12 mouse cellular contexts compared by ENCODE assay signal in genomic region chr9:43179614-43180013, GRCm38 (mm10). TPM values are rescaled to one million over a fixed set of nuclear protein-coding genes. Genes with fewer than 3 reads are reported as not detected.
A peak's percentile ranks its signal among the peaks of the same experiment; 100 is the strongest.
DNase-seq lines count a peak whose midpoint lies in the region; ATAC-seq lines count a peak whose summit lies in the region.
"Had no signal": no experiment of that assay in that cellular context is flagged by ENCODE, and none has a peak within 500 bp of the region (broad histone marks: within the 10 kb centered on the region; RNA-seq: fewer than 3 reads in every experiment).

No protein-coding gene starts in this region.

- H3K4me2 ChIP-seq in kidney, embryonic 15.5 days, result no peak overlapping the region
- H3K4me2 ChIP-seq: midbrain, embryonic 15.5 days had no signal

- H3K9me3 ChIP-seq in kidney, embryonic 15.5 days (replicated peaks), result no peaks in the 10 kb centered on the region
- H3K9me3 ChIP-seq in embryonic facial prominence, embryonic 10.5 days, result no peaks in the 10 kb centered on the region
- H3K9me3 ChIP-seq: G1E; midbrain, embryonic 15.5 days had no signal

- no peak overlapping the region for H3K4me3 ChIP-seq in kidney, embryonic 15.5 days (replicated peaks)
- H3K4me3 ChIP-seq in embryonic facial prominence, embryonic 10.5 days, result no peak overlapping the region
- H3K4me3 ChIP-seq: midbrain, embryonic 15.5 days had no signal

- H3K4me1 ChIP-seq in kidney, embryonic 15.5 days, result peaks cover 7% of the 10 kb centered on the region
- peaks cover 10% of the 10 kb centered on the region for H3K4me1 ChIP-seq in embryonic facial prominence, embryonic 10.5 days
- H3K4me1 ChIP-seq: midbrain, embryonic 15.5 days had no signal

- no peak overlapping the region for H3K9ac ChIP-seq in kidney, embryonic 15.5 days
- H3K9ac ChIP-seq: midbrain, embryonic 15.5 days had no signal

- WGBS in kidney, embryonic 15.5 days, result 30% methylated on average over 5 of the region's 5 CpGs
- WGBS in embryonic facial prominence, embryonic 10.5 days, result 58% methylated on average over 5 of the region's 5 CpGs

- no peak overlapping the region for H3K27ac ChIP-seq in kidney, embryonic 15.5 days
- peak overlapping the region; percentile 35; the same call in 1 of the 2 replicates for H3K27ac ChIP-seq in embryonic facial prominence, embryonic 10.5 days (replicated peaks)
- H3K27ac ChIP-seq: midbrain, embryonic 15.5 days had no signal

- H3K36me3 ChIP-seq in kidney, embryonic 15.5 days, result no peaks in the 10 kb centered on the region
- H3K36me3 ChIP-seq in embryonic facial prominence, embryonic 10.5 days (replicated peaks), result no peaks in the 10 kb centered on the region
- H3K36me3 ChIP-seq: G1E; midbrain, embryonic 15.5 days had no signal

- DNase-seq in kidney, postnatal 14 days, result peak; percentile 38
- peak; percentile 4 for DNase-seq in brain, adult 2 months (ENCODE audit: low read depth, low spot score)
- DNase-seq in embryonic facial prominence, embryonic 10.5 days (ENCODE audit: low spot score), result peak; percentile 14
- DNase-seq in kidney, postnatal 36 days, result peak; percentile 19 to 34
- DNase-seq in ovary, adult 18-20 months (ENCODE audit: low spot score), result no peak
- DNase-seq: cerebellum, postnatal 36 days; gastrocnemius, postnatal 25 days; thymus, postnatal 25 days had no signal

- ATAC-seq in kidney, embryonic 15.5 days (replicated peaks; ENCODE audit: low FRiP score), result no peak
- ATAC-seq in frontal cortex, adult (ENCODE audit: low TSS enrichment), result no peak
- ATAC-seq: midbrain, embryonic 15.5 days had no signal

- no peaks in the 10 kb centered on the region for H3K27me3 ChIP-seq in kidney, embryonic 15.5 days
- no peaks in the 10 kb centered on the region for H3K27me3 ChIP-seq in embryonic facial prominence, embryonic 10.5 days (replicated peaks; ENCODE audit: low read depth, poor library complexity, severe bottlenecking)
- H3K27me3 ChIP-seq: midbrain, embryonic 15.5 days had no signal

RNA-seq across cellular contexts. Expression of gene Pou2f3, which starts 30.6 kb away (rescaled TPM):
- polyA plus RNA-seq in kidney, embryonic 15.5 days (2015; fragmentation: Nextera tagmentation; extraction: Ambion mirVana), result 0.17 TPM in 1 of 2 replicates, not detected in the other
- not detected in 2 replicates for polyA plus RNA-seq in embryonic facial prominence, embryonic 10.5 days (2016; fragmentation: Nextera tagmentation; extraction: Ambion mirVana)
- polyA plus RNA-seq: G1E had no signal
